Mouse (Mus musculus) gastrocnemius, postnatal 10 days (tissue): Measurements from ENCODE around the gene Ptpn1. TPM values are rescaled to one million over a fixed set of nuclear protein-coding genes. Genes with fewer than 3 reads are reported as not detected.

Experiments used
- DNase-seq: peaks from one replicate; pipeline ENCODE4 v3.0.0; 2021; ENCODE audit warnings: mixed read lengths
- total RNA-seq, 2 experiments: library from RNA; stranded (reverse); gene quantifications; 2 replicates each; pipeline ENCODE4 v1.2.3; 2021

Gene Ptpn1
- total RNA-seq, 2 experiments from 2014 or later: 16.4 to 22.7 TPM

DNA sequence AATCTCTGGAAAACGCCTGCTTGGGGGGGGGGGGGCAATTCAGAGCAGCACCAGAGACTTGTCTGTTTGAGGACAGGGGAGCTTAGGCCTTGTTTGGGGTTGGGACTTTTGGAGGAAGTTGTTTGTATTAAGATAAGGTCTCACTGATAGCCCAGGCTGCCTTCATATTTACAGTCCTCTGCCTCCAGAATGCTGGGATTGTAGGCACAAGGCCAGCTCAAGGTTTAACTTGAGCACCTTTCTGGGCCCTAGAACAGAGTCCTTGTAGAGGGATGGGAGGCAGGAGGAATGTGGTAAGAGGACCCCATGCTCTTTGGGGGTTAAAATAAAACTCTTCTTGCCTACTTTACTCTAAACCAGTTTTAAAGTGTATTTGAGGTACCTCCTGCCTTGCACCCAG is 41.0 kb downstream of the Ptpn1 start:
- no peak for DNase-seq

DNA sequence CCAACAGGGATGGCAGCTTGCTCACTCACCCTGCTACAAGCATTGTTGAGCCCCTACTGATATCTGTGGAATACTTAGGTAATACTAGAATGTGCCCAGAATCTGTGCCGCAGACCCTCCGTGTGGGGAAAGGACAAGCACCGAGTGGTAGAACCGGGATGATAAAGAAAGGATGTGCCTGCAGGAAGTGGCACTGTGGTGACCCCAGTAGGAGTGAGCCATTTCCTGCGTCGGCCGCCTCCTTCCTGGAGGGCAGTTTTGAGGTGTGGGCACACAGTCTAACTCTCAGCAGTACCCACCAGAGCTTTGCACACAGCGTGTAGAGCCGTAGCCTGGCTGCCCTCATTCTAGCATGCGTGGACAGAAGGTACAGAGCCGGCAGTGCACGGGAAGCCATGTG is 43.9 kb downstream of the Ptpn1 start:
- no peak for DNase-seq

DNA sequence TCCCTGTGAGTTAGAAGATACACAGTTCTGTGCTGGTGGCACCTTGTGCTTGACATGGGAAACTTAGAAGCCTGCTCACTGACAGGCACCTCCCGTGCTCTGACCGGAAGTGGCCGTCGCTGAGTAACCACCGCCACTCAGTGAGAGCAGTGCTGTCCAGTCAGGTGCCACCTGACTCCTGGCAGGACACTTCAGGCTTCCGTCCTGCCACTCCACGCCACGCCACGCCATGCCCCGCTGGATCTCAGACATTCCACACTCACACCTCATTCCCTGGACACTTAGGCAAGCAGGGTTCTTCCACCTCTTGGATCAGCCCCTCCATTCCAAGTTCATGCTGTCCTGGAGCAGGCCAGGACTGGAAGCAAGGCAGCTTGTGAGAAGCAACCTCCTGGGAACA is 46.4 kb downstream of the Ptpn1 start:
- no peak for DNase-seq

DNA sequence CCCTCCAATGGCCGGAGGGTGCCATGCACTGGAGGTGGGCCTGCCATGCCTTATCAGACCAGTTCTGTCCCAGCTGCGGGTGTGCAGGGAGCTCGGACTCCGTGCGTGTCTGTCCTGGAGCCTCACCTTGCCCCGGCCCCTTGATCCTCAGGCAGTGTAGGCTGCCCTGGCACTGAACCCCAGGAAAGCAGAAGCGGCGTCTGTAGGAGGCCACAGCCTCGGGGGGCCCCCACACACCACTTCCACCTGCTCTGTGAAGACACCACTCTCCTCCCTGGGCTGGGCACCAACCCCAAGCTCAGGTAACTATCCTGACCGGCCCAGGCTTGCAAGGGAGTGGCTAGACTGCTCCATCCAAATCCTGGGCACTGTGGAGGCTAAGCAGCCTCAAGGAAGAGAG is 48.5 kb downstream of the Ptpn1 start:
- DNase-seq: no peak

DNA sequence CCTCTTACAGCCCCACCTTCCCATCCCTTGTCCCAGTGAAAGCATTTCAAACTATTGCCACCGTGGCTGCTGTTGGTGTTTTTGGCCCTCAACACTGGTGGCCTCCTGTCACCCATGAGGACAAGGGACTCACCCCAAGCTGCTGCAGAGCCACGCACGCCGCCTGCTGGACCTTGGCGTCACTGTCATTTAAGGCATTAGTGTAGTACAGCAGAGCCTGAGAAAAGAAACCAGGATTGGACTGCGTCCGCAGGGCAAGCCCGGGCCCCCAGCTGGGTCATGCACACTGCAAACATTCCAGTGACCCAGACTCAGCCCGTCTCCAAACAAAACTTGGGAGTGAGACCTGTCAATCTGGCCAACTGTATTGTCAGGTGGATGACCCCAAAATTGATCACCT is 50.8 kb downstream of the Ptpn1 start:
- no peak for DNase-seq

DNA sequence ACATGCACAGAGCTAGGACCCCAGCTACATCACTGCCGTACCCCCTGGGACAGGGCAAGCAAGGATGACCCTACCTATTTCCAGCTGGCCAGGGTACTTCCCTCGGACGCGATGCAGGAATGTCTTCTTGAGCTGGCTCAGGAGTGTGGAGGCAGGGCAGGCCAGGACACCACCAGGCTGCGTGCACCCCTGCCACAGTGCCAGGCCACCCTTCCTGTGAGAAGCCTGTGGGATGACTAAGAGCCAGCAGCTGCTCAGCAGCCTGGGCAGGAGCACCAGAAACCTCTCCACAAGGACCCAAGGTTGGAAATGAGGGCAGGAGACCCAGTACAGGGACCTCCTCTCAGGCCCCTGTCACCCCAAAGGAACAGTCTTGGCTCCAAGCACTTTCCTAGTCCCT is 52.5 kb downstream of the Ptpn1 start:
- DNase-seq: no peak

DNA sequence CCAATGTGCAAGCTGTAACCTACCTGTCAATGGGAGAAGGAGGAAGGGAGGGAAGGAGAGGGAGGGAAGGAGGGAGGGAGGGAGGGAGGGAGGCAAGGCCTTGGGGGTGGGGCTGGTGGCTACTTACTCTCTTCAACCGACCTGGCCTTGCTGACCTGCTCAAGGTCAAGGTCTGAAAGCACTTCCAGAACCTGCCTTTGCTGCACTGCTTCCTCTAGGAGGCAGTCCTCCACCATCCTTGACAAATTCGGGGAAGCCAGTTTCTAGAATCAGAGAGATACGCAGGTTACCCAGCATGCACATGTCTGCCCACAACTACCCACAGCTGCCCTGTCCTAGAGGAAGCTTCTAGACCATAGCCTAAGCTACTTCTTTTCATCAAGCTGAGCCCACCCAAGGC is 53.1 kb downstream of the Ptpn1 start:
- DNase-seq: no peak

DNA sequence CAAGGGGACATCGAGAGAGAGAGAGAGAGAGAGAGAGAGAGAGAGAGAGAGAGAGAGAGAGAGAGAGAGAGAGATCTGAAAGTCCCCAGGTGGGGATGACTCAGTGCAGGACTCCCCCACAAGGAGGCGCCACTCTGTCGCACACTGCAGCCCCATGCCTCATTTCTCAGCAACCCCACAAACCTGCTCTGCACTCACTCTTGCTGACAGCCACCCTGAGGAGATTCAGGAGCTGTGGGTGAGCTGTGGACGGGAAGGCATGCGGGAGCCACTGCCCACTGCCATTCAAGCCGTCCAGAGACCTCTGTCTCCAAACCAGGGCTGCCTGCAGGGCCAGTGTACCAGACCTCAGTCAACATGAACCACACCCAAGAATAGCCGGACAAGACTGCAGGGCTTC is 54.9 kb downstream of the Ptpn1 start:
- peak; percentile 68 for DNase-seq

DNA sequence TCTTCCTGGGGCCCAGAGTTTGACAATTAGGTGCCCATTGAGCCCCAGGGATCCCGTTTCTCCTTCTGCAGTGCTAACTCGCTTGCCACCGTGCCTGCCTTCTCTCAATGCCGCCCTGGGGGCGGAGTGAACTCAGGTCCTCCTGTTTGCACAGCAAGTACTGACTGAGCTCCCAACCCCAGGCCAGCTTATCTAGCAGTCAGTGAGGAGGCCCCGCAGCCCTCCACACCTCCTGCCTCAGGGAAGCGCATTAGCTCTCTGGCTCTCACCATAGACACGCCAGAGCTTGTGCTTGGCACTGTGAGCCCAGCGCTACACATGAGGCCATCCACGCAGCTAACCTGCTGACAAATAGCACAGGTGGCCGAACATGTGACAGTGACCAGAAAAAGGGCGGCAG is 55.8 kb downstream of the Ptpn1 start:
- DNase-seq: no peak

DNA sequence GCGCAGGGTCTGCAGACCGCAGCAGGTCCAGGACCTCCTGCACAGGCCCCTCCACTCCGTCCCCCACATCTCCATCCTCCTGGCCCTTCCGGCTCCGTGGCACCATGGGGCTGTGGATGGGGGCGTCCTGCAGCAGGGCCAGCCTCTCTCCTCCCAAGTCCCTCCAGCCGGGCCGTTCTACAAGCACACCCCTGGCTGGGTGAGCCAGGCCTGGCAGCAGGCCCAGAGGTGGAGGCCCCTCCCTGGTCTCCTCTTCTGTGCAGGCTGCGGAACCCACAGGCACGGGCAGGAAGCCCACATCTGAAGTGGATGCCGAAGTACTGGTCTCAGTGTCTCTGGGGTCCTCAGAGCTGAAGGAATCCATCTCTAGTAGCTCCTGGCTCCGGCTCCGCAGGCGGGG is 57.5 kb downstream of the Ptpn1 start:
- DNase-seq: peak; percentile 66

DNA sequence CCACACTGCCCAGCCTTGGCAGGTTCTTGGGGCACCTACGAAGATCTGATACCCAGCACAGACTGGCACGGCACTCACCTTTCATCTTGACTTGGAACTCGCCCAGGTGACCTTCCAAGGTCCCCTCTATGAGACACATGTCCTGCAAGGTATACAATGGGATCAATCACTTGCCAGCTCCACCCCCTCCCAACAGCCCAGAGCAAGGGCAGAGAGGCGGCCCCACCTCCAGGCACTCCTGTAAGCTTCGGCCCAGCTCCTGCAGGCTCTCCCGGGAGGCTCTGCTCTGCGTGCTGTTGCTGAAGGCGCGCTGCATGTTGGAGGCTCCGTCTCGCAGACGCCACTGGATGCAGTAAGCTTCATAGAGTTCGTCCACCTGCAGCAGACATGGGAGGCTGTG is 61.4 kb downstream of the Ptpn1 start:
- DNase-seq: no peak

DNA sequence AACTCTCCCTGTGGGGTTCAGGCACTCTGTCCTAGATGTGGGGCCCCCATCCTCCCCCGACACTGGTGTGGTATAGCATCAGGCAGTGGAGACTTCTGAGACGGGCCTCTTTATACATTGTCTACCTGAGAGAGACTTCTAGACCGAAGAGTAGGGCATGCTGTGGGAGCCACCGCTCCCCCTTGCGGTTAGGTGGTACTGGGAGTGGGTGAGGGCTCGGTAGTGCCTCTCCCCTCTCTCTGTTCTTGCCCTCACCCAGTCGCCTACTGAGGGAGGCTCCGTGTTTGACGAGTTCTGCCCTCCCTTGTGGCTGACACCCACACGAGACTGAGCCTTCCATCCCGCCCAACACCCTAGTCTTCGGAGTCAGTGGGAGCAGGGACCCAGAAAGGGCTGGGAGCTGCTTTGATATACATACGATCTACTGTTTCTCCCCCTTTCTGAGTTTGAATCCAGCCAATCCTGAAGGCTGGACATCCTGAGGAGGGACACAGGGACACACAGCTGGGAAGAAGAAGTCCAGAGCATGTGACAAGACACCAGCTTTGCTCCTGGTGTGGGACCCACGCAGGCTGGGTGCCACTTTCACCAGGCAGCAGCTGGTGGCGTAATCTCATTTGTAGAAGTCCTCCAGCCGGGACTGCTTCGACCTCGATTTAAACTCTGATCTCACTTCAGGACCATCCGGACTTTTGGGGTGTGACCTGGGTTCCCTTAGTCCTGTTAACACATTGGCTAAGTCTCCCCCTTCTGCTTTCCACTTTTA is 64.2 kb downstream of the Ptpn1 start:
- DNase-seq: no peak

DNA sequence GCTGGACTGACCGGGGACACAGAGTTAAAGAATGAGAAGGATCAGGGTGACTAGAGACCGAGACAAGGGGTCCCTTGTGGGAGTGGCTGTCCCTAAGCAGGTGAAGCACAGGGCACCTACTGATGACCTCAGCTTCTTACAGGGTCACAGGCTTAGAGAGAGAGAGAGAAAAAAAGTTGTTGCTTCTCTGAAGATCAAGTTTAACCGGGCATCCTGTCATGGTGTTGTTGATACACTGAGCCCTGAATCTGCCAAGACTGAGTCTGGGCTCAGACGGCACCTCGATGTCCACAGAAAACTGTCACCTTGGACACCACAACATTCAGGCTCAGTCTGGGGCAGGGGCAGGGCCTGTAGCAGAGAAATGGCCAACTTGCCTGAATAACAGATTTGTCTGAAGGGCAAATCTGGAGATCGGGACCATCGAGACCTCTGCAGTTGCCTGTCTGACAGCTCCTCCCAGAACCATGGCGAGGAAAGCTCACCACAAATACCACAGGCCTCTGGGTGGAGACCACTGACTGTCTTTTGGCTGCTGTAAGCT is 64.9 kb downstream of the Ptpn1 start:
- DNase-seq: no peak

DNA sequence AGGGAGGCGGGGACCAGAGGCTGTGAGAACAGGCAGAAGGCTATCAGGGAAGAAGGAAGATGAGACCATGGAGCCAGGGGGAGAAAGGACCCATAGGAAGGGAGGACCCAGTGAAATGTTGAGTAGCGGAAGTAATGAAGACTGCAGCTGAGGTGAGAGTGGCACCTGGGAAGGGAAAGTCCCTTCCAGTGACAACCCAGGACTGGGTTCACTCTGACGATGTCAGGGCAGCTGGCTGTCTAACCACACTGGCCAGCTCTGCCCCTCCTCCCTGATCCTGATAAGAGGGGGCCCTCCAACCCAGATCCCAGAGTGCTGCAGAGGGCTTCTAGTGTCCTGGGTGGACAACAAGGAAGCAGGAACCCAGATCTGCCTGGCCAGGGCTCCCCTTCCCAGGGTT is 65.7 kb downstream of the Ptpn1 start:
- no peak for DNase-seq

DNA sequence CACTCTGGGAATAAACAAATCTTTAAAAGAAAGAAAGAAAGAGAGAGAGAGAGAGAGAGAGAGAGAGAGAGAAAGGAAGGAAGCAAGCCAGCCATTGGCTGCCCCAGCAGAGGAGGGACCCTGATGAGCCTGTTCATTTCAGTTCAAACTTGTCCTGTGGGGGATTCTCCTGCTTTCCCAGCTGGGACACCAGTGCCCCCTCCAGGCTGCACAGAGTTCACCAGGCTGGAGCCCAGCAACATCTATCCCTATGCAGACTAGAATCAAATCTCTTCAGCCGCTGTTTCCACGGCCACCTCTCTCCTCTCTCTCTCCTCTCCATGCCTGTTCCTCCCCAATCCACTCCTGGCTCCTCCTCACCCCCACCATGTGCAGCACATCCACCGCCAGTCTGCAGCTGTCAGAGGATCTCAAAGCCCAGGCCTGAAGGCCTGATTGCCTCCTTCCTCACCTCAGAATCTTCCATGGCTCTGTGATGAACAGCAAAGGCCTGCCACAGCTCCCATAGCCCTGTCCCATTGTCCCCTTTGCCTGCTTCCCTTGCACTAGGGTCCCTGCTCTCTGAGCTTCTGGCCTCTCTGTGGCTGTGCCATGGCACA is 67.4 kb downstream of the Ptpn1 start:
- no peak for DNase-seq

DNA sequence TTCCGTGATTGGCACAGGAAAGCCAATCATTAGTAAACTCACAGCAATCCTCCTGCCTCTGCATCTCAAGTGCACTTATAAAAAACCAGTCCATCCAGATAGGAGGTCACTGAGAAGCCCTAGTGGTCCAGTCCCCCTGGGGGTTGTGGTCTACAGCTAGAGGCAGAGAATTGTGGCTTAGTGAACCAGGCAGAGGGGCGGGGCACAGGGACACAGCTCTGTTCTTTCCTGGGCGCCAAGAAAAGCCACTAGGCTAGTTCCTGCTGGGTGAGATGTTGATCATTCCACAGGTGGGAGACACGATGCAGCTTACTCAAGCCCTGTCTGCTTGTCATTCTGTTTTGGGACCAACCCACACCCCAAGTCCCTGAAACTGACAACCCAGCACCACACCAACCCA is 70.3 kb downstream of the Ptpn1 start:
- DNase-seq: no peak

DNA sequence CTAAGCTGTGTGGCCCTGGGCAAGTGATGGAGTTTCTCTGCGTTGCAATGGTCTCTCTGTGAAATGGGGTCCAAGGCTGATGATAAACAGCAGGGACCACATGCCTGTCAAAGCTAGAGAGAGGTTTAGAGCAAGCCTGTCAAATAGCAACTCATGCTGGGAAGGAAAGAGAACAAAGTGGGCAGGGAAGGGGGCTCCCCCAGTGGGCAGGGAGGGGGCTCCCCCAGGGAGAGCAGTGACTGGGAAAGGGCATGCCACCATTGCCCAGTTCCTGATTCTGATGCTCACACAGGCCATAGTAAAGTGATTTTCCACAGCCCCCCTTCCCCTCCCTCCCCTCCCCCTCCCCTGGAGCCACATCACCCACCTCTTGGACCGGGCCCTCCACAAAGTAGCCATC is 71.0 kb downstream of the Ptpn1 start:
- no peak for DNase-seq

DNA sequence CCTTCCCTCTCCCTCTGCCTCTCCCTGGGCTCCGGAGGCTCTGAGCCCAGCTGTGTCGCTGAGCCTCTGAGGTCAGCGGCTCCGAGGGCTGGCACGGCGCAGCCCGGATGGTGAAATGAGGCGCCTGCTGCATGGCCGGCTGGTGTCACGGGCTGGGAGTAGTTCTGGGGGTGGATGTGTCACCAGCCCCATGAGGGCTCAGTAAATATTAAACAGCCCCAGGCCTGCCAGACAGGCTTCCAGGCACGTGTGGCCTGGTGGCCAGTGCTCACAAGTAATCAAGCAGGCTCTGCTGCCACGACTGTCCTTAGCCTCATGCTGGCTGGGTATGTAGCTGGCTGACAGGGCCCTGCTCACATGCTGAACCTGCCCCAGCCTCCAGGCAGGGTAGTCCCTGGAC is 71.6 kb downstream of the Ptpn1 start:
- DNase-seq: no peak

DNA sequence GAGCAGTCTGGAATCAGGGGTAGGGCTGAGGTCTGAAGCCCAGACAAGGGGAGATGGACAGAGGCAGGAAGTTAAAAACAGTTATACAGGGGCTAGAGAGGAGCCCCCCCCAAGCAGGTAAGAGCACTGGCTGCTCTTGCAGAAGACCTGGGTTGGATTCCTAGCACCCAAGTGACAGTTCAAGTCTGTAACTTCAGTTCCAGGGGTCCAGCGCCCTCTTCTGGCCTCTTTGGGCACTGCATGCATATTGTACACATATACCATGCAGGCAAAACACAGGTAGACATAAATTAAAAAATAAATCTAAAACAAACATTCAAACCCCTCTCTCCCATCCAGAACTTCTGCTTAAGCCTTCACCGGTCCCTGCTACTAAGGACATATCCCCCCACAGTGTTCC is 72.5 kb downstream of the Ptpn1 start:
- DNase-seq: no peak

DNA sequence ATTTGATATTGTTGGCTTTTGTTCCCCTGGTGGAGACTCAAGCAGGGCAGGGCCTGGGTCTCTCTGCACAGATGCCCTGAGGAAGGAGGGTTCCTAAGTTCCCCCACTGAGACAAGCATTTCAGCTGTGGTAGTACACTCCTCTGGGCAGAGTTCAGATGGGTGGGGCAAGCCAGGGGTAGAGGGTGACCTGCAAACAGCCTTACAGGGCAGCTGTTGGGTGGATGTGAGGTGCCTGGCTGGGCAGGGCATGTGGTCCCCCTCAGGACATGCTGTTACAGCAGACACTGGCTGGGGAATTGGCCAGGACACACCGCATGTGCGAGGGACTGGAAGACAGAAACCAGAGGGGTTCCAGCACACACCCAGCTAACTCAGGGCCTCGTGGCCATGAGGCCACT is 73.1 kb downstream of the Ptpn1 start:
- DNase-seq: no peak

DNA sequence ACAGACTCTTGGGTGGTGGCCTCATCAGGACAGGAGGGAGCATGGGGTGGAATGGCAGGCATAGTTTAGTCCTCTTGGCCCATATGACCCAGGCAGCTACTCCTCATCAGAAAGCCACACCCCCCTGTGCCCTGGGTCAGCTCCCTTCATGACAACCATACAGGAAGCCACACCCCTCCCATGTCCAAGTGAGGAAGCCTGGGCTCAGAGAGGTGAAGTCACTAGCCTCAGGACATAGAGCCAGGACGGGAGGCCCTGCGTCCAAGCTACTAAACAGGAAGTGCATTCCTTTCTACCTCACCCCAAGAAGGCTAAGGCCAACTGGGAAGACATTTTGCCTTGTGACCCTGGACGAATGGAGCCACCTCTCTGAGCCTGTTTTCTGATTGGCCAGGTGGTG is 73.8 kb downstream of the Ptpn1 start:
- DNase-seq: no peak

DNA sequence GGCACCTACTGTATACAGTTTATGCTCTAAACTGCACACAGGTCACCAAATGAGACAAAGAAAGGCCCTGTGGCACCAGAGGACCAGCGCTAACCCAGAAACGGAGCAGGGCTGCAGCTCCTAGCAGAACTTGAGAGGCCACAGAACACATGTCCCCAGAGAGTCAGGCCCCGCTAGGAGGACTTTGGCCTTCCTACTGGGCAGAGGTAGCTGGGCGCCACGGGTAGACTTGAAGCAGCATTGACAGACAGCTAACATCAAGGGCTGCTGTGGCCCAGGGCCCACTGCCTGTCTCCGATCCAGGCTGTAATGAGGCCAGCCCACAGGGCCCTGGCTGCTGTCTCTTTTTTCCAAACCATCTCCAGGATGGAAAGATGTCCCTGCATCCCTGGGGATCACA is 74.6 kb downstream of the Ptpn1 start:
- no peak for DNase-seq

DNA sequence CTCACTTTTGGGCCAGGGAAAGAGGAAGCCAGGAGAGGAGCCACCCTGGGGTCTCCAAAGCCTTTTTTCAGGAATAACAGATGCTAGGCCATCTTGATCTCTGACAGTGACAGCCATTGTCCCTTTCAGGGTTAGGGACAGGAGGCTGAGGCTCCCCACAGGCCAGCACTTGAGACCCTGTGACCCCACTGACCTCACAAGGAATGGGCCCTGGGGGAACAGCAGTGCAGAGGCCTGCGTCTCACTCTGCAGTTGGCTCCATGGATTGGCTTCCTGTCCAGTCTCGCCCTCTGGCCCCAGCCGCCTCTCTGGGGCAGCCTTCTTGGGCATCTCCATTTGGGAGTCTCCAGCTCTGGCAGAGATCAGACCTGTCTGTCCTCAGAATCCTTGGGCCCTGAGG is 76.3 kb downstream of the Ptpn1 start:
- no peak for DNase-seq
